Mouse (Mus musculus): ENCODE results near the gene Slc9a8. TPM values are rescaled to one million over a fixed set of nuclear protein-coding genes. Genes with fewer than 3 reads are reported as not detected.
"Not testable (repeated sequence)": the region's sequence is repeated elsewhere in the genome, so short reads cannot be mapped to it uniquely, and the experiment has no call there.

The Slc9a8 gene
- polyA plus RNA-seq, 1 experiment from 2014 or later, result 23.9 TPM

DNA sequence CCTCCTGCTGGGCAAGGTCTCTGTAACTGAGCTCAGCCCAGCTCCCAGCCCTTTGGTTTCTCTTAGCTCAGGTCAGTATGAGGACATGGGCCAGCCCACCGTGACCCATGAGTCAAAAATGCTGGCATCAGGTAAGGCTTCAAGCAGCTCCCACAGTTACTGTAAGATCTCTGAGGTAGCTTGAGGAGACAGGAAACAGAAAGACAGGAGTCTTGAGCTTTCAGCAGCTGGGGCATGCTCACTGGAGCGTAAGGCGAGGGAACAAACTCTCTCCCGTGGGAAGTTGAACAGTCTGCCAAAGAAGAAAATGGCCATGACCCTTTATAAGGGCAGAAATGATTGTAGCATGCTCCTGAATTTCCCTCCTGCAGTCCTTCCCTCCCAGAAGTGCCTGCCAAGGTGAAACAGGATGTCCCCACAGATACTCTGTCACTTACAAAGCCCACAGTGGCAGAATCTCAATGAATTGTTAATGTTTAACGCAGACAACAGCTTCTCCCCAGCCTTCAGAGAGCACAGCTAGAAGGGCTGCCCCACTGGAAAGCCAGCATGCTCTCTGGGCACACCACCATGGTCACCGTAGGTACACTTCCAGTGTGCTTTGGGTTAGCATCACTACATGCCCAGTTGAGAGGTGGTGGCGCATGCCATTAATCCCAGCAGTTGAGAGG, 40.8 kb upstream of the Slc9a8 start:
- Histone ChIP-seq H3K4me3 (ENCODE audit: low read depth, low read length) (no peak overlapping the region), H3K4me2 (ENCODE audit: low read depth, low read length, severe bottlenecking) (no peak overlapping the region), H3K4me1 (replicated peaks; ENCODE audit: control insufficient read depth, insufficient read depth, low read length) (peaks cover 2% of the 10 kb centered on the region; the same call in 1 of the 2 replicates), H3K9me3 (ENCODE audit: control insufficient read depth, low read length) (no peaks in the 10 kb centered on the region), H3K36me3 (ENCODE audit: control insufficient read depth, insufficient read depth, low read length) (no peaks in the 10 kb centered on the region), H3K9ac (ENCODE audit: low read length) (no peak overlapping the region), H3K27ac (ENCODE audit: low read depth, low read length) (no peak overlapping the region), H3K27me3 (ENCODE audit: control insufficient read depth, insufficient read depth, low read length) (no peaks in the 10 kb centered on the region)
- WGBS, result 67% methylated on average over 7 of the region's 7 CpGs
- ATAC-seq (replicated peaks; ENCODE audit: low FRiP score), result no peak
- DNase-seq (ENCODE audit: low spot score), result no peak

DNA sequence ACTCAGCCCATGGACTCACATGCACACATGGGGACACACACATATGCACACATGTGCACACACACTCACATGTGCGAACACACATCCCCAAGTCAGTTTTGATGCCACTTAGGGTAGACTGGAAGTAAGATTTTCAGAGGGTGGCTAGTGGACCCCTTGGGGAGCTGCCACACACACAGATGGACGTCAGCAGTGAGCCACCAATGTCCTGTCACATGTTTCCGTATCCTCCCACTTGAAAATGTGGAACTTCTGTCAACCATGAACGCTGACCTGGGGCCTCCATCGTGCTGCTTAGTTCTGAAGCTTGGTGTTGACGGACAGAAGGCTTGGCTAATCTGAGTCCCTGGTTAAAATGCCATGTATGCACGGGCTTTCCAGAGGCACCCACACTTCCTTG, 39.9 kb upstream of the Slc9a8 start:
- Histone ChIP-seq H3K36me3 (ENCODE audit: control insufficient read depth, insufficient read depth, low read length) (no peaks in the 10 kb centered on the region), H3K9ac (ENCODE audit: low read length) (no peak overlapping the region), H3K4me3 (ENCODE audit: low read depth, low read length) (no peak overlapping the region), H3K4me1 (replicated peaks; ENCODE audit: control insufficient read depth, insufficient read depth, low read length) (peaks cover 2% of the 10 kb centered on the region; the same call in 1 of the 2 replicates), H3K27ac (ENCODE audit: low read depth, low read length) (no peak overlapping the region), H3K4me2 (ENCODE audit: low read depth, low read length, severe bottlenecking) (no peak overlapping the region), H3K9me3 (ENCODE audit: control insufficient read depth, low read length) (no peaks in the 10 kb centered on the region), H3K27me3 (ENCODE audit: control insufficient read depth, insufficient read depth, low read length) (no peaks in the 10 kb centered on the region)
- DNase-seq (ENCODE audit: low spot score) (no peak), ATAC-seq (replicated peaks; ENCODE audit: low FRiP score) (no peak)
- WGBS, result 84% methylated on average over 7 of the region's 7 CpGs

DNA sequence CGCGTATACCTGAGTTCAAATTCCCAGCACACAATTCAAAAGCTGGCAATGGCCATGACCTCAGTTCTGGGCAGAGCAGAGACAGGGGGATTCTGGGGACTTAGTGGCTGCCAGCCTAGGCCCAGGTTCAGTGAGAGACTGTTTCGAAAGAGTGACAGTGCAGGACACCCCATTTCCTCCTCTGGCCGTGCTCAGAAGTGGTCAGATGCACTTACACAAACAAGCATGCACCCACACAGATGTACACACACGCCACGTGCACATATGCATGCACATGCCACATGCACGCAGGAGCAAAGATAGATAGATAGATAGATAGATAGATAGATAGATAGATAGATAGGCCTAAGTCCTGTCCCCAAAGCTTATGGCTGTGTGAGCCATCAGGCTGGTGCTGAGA, 39.1 kb upstream of the Slc9a8 start:
- no peak overlapping the region for H3K27ac ChIP-seq (ENCODE audit: low read depth, low read length)
- no peak overlapping the region for H3K9ac ChIP-seq (ENCODE audit: low read length)
- ATAC-seq (replicated peaks; ENCODE audit: low FRiP score) (no peak), DNase-seq (ENCODE audit: low spot score) (no peak)
- H3K4me3 ChIP-seq (ENCODE audit: low read depth, low read length), result no peak overlapping the region
- no peaks in the 10 kb centered on the region for H3K9me3 ChIP-seq (ENCODE audit: control insufficient read depth, low read length)
- peaks cover 2% of the 10 kb centered on the region; the same call in 1 of the 2 replicates for H3K4me1 ChIP-seq (replicated peaks; ENCODE audit: control insufficient read depth, insufficient read depth, low read length)
- H3K27me3 ChIP-seq (ENCODE audit: control insufficient read depth, insufficient read depth, low read length), result no peaks in the 10 kb centered on the region
- H3K36me3 ChIP-seq (ENCODE audit: control insufficient read depth, insufficient read depth, low read length), result no peaks in the 10 kb centered on the region
- no peak overlapping the region for H3K4me2 ChIP-seq (ENCODE audit: low read depth, low read length, severe bottlenecking)
- WGBS, result 90% methylated on average over 7 of the region's 7 CpGs

DNA sequence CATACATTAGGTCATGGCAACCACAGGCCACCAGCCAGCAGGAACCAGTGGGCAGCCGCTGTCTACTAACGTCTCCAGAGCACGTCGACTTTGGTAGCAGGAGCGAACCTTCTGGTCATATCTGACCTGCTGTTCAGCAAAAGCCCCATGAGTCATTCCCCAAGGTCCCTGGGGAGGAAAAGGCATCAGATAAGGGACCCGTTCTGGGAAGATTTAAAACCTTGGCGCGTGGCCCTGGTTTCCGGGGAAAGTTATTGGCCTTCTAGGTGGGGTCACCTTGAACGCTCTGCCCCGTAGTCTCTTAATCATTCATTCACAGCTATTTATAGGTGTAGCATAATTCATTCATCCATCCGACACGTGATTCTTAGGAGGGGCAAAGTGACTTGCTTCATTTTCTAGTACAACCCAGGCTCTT, 37.8 kb upstream of the Slc9a8 start:
- H3K9me3 ChIP-seq (ENCODE audit: control insufficient read depth, low read length), result no peaks in the 10 kb centered on the region
- no peak overlapping the region for H3K4me2 ChIP-seq (ENCODE audit: low read depth, low read length, severe bottlenecking)
- H3K4me3 ChIP-seq (ENCODE audit: low read depth, low read length), result no peak overlapping the region
- H3K4me1 ChIP-seq (replicated peaks; ENCODE audit: control insufficient read depth, insufficient read depth, low read length), result peaks cover 2% of the 10 kb centered on the region; the same call in 1 of the 2 replicates
- no peak for ATAC-seq (replicated peaks; ENCODE audit: low FRiP score)
- H3K36me3 ChIP-seq (ENCODE audit: control insufficient read depth, insufficient read depth, low read length), result no peaks in the 10 kb centered on the region
- no peak overlapping the region for H3K9ac ChIP-seq (ENCODE audit: low read length)
- WGBS, result 92% methylated on average over 13 of the region's 13 CpGs
- DNase-seq (ENCODE audit: low spot score), result no peak
- H3K27me3 ChIP-seq (ENCODE audit: control insufficient read depth, insufficient read depth, low read length), result no peaks in the 10 kb centered on the region
- H3K27ac ChIP-seq (ENCODE audit: low read depth, low read length), result no peak overlapping the region

GRCm38 (mm10) chr2:167386456-167386855, 35.1 kb upstream of the Slc9a8 start:
- H3K4me2 ChIP-seq (ENCODE audit: low read depth, low read length, severe bottlenecking), result no peak overlapping the region
- no peaks in the 10 kb centered on the region for H3K9me3 ChIP-seq (ENCODE audit: control insufficient read depth, low read length)
- DNase-seq (ENCODE audit: low spot score), result no peak
- no peaks in the 10 kb centered on the region for H3K27me3 ChIP-seq (ENCODE audit: control insufficient read depth, insufficient read depth, low read length)
- no peaks in the 10 kb centered on the region for H3K4me1 ChIP-seq (replicated peaks; ENCODE audit: control insufficient read depth, insufficient read depth, low read length)
- no peak for ATAC-seq (replicated peaks; ENCODE audit: low FRiP score)
- H3K36me3 ChIP-seq (ENCODE audit: control insufficient read depth, insufficient read depth, low read length), result no peaks in the 10 kb centered on the region
- no peak overlapping the region for H3K4me3 ChIP-seq (ENCODE audit: low read depth, low read length)
- H3K27ac ChIP-seq (ENCODE audit: low read depth, low read length), result no peak overlapping the region
- WGBS, result 87% methylated on average over 4 of the region's 4 CpGs
- no peak overlapping the region for H3K9ac ChIP-seq (ENCODE audit: low read length)

DNA sequence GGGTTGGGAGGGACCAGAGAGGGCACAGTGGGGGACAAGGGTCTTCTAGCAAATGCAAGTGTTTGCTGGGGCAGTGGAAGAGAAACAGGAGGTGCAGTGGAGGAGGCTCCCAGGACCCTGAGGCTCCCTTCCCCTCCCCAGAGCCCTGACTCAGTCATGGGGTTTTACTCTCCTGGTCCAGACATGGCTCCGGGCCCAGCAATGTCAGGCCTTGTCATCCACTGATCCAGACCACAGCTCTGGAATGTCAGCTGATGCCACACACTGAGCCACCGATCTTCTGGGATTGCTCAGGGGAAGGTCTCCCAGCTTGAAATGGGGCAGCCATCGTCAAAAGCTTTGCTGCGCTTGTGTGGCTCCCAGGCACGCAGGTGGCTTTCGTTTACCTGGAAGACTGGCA, 34.5 kb upstream of the Slc9a8 start:
- Histone ChIP-seq H3K4me3 (ENCODE audit: low read depth, low read length) (no peak overlapping the region), H3K9me3 (ENCODE audit: control insufficient read depth, low read length) (no peaks in the 10 kb centered on the region), H3K27ac (ENCODE audit: low read depth, low read length) (no peak overlapping the region), H3K4me1 (replicated peaks; ENCODE audit: control insufficient read depth, insufficient read depth, low read length) (no peaks in the 10 kb centered on the region), H3K4me2 (ENCODE audit: low read depth, low read length, severe bottlenecking) (no peak overlapping the region), H3K36me3 (ENCODE audit: control insufficient read depth, insufficient read depth, low read length) (no peaks in the 10 kb centered on the region), H3K9ac (ENCODE audit: low read length) (no peak overlapping the region), H3K27me3 (ENCODE audit: control insufficient read depth, insufficient read depth, low read length) (no peaks in the 10 kb centered on the region)
- 81% methylated on average over 6 of the region's 6 CpGs for WGBS
- ATAC-seq (replicated peaks; ENCODE audit: low FRiP score), result no peak
- DNase-seq (ENCODE audit: low spot score), result no peak

- no peak overlapping the region for H3K9ac ChIP-seq (ENCODE audit: low read length)
- 87% methylated on average over 7 of the region's 7 CpGs for WGBS
- H3K4me2 ChIP-seq (ENCODE audit: low read depth, low read length, severe bottlenecking), result no peak overlapping the region
- no peaks in the 10 kb centered on the region for H3K27me3 ChIP-seq (ENCODE audit: control insufficient read depth, insufficient read depth, low read length)
- ATAC-seq (replicated peaks; ENCODE audit: low FRiP score) (no peak), DNase-seq (ENCODE audit: low spot score) (no peak)
- no peaks in the 10 kb centered on the region for H3K9me3 ChIP-seq (ENCODE audit: control insufficient read depth, low read length)
- no peaks in the 10 kb centered on the region for H3K36me3 ChIP-seq (ENCODE audit: control insufficient read depth, insufficient read depth, low read length)
- no peaks in the 10 kb centered on the region for H3K4me1 ChIP-seq (replicated peaks; ENCODE audit: control insufficient read depth, insufficient read depth, low read length)
- no peak overlapping the region for H3K4me3 ChIP-seq (ENCODE audit: low read depth, low read length)
- no peak overlapping the region for H3K27ac ChIP-seq (ENCODE audit: low read depth, low read length)
Measured at GRCm38 (mm10) chr2:167394426-167394825, 27.1 kb upstream of the Slc9a8 start.

- H3K4me3 ChIP-seq (ENCODE audit: low read depth, low read length); H3K9ac ChIP-seq (ENCODE audit: low read length); H3K27me3 ChIP-seq (ENCODE audit: control insufficient read depth, insufficient read depth, low read length); H3K4me1 ChIP-seq (replicated peaks; ENCODE audit: control insufficient read depth, insufficient read depth, low read length); H3K9me3 ChIP-seq (ENCODE audit: control insufficient read depth, low read length); H3K4me2 ChIP-seq (ENCODE audit: low read depth, low read length, severe bottlenecking); ATAC-seq (replicated peaks; ENCODE audit: low FRiP score); H3K27ac ChIP-seq (ENCODE audit: low read depth, low read length); H3K36me3 ChIP-seq (ENCODE audit: control insufficient read depth, insufficient read depth, low read length); DNase-seq (ENCODE audit: low spot score): not testable (repeated sequence)
- WGBS, result 96% methylated on average over 9 of the region's 9 CpGs
Measured at GRCm38 (mm10) chr2:167396420-167396819, 25.1 kb upstream of the Slc9a8 start.

DNA sequence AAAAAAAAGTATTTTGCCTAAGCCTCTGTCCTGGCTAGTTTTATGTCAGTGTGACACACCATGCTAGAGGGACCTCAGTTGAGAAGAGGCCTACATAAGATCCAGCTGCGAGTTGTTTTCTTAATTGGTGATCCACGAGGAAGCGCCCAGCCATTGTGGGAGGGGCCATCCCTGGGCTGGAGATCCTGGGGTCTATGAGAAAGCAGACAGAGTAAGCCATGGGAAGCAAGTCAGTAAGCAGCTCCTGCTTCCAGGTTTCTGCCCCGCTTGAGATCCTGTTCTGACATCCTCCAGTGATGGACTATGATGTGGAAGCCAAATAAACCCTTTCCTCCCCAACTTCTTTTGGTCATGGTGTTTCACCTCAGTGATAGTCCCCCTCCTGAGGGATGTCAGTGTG, 22.5 kb upstream of the Slc9a8 start:
- Histone ChIP-seq H3K4me1 (replicated peaks; ENCODE audit: control insufficient read depth, insufficient read depth, low read length) (no peaks in the 10 kb centered on the region), H3K4me2 (ENCODE audit: low read depth, low read length, severe bottlenecking) (no peak overlapping the region), H3K4me3 (ENCODE audit: low read depth, low read length) (no peak overlapping the region), H3K9me3 (ENCODE audit: control insufficient read depth, low read length) (no peaks in the 10 kb centered on the region), H3K27ac (ENCODE audit: low read depth, low read length) (no peak overlapping the region), H3K27me3 (ENCODE audit: control insufficient read depth, insufficient read depth, low read length) (no peaks in the 10 kb centered on the region), H3K36me3 (ENCODE audit: control insufficient read depth, insufficient read depth, low read length) (no peaks in the 10 kb centered on the region), H3K9ac (ENCODE audit: low read length) (no peak overlapping the region)
- WGBS, result 59% methylated on average over 4 of the region's 4 CpGs
- no peak for DNase-seq (ENCODE audit: low spot score)
- ATAC-seq (replicated peaks; ENCODE audit: low FRiP score), result no peak
